Mouse (Mus musculus): ENCODE measurements around the gene Cd200r1. TPM values are rescaled to one million over a fixed set of nuclear protein-coding genes. Genes with fewer than 3 reads are reported as not detected.
"Not testable (repeated sequence)": the region's sequence is repeated elsewhere in the genome, so short reads cannot be mapped to it uniquely, and the experiment has no call there.

Cd200r1 gene
- total RNA-seq, 2 experiments from 2014 or later: 0.11 TPM; not detected in 1

DNA sequence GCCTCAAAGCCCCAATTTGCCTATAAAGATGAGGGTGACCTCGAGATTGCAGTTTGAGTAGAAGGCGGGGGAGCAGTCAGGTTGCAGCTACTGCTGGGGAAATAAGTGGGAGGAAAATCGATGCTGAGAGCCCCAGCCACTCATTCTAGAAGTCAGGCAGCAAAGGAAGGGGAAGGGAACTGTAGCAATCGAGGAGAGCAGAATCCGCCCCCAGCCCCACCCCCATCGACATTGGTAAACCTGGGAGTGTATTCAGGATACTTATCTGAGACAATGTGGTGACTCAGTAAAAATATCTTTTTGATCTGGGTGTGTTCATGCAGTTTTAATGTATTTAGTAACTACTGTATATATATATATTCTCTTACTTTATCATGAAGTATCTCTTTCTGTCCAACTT lies 7.0 kb downstream of the Cd200r1 start:
- TF ChIP-seq CTCF (IDR thresholded peaks at IDR 0.05): no peak
- Histone ChIP-seq H3K4me3 (no peak overlapping the region), H3K27ac (no peak overlapping the region)
- intact Hi-C loops (cut with DNase I): no loop called here
- no peak for DNase-seq

DNA sequence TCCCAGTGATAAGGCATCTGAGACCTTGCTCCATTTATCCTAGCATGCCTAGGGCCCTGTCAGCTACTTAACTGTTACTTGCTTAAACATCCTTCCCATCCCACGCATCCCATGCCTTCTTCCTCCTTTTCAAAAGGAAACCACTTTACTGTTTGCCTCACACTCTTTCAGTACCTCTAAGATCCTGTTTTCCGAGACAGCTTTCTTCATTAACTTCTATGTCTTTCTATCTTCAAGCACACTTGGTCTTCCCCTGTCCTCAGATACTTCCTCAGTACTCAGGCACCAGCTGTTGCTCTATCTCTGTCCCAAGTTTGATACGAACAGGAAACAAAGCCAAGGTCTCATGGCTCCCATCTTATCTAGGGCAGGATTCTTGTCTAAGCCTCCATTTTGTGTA lies 8.1 kb downstream of the Cd200r1 start:
- TF ChIP-seq CTCF (IDR thresholded peaks at IDR 0.05): no peak
- H3K27ac ChIP-seq: no peak overlapping the region
- DNase-seq: no peak
- H3K4me3 ChIP-seq: no peak overlapping the region
- intact Hi-C loops (cut with DNase I): no loop called here

DNA sequence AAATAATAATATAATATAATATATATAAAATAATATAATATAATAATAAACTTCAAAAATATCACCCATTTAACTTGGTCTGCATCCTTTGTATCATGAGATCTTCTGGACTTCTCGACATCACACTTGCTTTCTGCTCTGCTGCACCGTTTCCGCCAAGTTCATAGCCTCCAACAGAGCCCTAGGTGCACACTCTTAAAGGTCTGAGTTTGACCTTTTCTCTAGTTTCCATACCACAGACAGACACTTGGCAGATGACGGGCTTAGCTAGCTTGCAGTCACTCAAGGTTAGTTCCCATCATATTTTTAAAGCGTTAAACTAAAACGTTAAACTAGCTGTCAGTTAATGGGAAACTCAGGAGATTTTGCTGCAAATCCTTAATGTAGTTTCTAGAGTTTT lies 8.7 kb downstream of the Cd200r1 start:
- intact Hi-C loops (cut with DNase I): no loop called here
- H3K27ac ChIP-seq: no peak overlapping the region
- no peak for TF ChIP-seq CTCF (IDR thresholded peaks at IDR 0.05)
- no peak for DNase-seq
- H3K4me3 ChIP-seq: no peak overlapping the region

DNA sequence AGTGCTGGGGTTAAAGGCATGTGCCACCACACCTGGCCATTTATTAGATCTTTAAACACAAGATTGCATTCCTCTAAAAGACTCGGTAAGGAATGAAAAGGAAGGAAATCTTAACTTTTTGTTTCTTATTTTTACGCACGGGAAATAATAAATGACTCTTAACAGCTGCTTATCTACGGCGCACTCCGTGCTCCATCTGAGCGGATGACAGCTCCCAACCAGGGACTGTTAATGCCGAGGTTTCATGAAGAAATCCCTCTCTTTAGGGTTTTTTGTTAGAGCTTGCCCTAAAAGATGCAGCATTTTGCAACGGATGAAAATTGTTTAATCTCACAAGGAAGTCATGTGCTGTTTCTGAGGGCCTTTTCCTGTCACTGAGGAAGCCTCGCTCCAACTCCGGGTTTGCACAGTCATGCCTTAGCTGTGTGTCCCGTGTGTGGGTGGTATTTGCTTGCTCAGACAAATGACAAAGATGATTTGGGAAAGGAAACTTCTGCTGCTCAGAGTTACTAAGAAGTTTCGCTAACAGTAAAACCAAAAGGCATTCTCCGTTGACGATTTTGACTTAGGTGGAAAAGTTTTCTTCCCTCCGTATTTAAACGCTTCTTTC lies 13.1 kb downstream of the Cd200r1 start:
- H3K4me3 ChIP-seq: peak overlapping the region; percentile 24; the same call in 1 of the 2 replicates
- no peak for TF ChIP-seq CTCF (IDR thresholded peaks at IDR 0.05)
- intact Hi-C loops (cut with DNase I): no loop called here
- H3K27ac ChIP-seq: no peak overlapping the region
- peak; percentile 21 for DNase-seq

DNA sequence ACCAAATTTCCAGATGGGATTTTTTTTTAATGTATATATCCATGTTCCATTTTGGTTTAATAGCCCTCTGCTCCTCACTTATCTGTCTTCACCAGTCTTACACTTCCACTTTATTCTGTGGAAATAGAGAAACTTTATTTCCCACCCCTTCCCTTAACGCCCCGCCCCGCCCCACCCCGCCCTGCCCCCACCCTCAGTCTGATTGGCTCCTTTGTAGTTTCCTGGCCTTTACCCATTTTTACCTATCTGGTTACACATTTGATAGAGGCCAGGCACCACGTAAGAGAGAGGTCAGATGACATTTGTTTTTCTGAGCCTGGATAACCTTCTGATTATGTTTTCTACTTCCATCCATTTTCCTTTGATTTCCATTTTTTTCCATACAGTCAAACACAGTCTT lies 14.0 kb downstream of the Cd200r1 start:
- no peak overlapping the region for H3K4me3 ChIP-seq
- no peak for TF ChIP-seq CTCF (IDR thresholded peaks at IDR 0.05)
- H3K27ac ChIP-seq: no peak overlapping the region
- DNase-seq: no peak
- intact Hi-C loops (cut with DNase I): no loop called here

DNA sequence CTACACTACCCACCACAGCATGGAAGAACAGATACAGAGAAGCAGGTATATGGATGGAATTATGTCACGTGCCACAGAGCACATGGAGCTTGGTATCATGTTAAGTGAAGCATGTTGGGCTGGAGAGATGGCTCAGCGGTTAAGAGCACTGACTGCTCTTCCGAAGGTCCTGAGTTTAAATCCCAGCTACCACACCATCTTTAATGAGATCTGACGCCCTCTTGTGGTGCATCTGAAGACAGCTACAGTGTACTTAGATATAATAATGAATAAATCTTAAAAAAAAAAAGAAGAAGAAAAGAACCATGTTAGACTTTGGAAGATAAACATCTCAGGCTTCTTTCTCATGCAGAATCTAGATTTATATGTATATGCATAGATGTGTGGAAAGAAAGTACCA lies 15.2 kb downstream of the Cd200r1 start:
- intact Hi-C loops (cut with DNase I): no loop called here
- Histone ChIP-seq H3K4me3 (no peak overlapping the region), H3K27ac (no peak overlapping the region)
- no peak for TF ChIP-seq CTCF (IDR thresholded peaks at IDR 0.05)
- no peak for DNase-seq

DNA sequence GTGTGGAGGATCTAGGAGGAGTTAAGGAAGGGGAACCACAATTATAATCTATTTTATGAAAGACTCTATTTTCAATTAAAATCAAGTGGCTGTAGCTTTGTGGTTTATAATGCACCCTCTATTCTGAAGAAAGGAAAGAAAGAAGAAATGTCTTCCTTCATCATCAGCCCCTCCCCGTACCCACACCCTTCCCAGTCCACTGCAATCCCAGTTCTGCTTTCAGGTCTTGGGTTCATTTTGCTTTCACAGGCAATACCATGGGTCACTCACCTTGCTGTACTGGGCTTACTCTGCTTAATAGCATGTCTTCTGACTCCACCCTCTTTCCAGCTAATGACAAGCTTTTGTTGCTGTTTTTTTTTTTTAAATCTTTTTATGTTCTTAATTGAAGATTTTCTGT lies 21.4 kb downstream of the Cd200r1 start:
- no peak for DNase-seq
- no peak overlapping the region for H3K4me3 ChIP-seq
- H3K27ac ChIP-seq: no peak overlapping the region
- intact Hi-C loops (cut with DNase I): no loop called here
- TF ChIP-seq CTCF (IDR thresholded peaks at IDR 0.05): no peak

DNA sequence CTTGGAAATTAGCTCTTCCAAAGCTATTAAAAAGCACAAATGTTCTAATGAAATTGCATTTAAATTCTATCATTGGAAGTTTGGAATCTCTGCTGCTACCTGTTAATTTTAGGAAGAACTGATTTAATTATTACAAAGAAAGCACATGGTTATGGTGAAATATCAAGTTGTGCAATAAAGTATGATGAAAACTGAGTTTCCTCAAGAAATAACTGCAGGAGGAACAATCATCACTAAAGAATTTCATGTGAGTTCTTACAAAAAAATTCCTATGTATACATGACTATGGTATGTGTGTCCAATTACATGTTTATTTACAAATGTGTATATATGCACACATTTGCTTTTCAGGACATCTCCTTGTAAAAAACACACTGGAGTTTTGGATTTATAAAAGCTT lies 28.9 kb downstream of the Cd200r1 start:
- Histone ChIP-seq H3K27ac (no peak overlapping the region), H3K4me3 (no peak overlapping the region)
- intact Hi-C loops (cut with DNase I): no loop called here
- TF ChIP-seq CTCF (IDR thresholded peaks at IDR 0.05): no peak
- no peak for DNase-seq

DNA sequence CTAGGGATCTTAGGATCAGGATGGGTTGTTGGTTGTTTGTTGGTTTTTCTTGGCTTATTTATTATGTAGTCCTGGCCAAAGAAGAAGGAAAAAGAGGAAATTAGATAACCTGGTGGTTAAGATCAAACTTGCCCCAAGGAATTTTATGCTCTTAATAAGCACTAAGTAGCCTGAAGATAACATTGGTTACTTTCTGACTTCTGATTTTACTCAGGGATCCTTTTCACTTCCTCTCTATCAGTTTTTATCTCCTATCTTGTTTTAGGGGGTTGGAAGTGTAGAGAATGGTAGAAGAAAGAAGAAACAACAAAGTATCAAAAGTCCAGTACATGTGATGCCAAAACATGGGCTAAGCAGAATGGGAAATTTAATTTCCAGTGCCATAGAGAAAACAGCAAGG lies 40.4 kb downstream of the Cd200r1 start:
- H3K27ac ChIP-seq: no peak overlapping the region
- DNase-seq: no peak
- intact Hi-C loops (cut with DNase I): no loop called here
- H3K4me3 ChIP-seq: no peak overlapping the region
- no peak for TF ChIP-seq CTCF (IDR thresholded peaks at IDR 0.05)

DNA sequence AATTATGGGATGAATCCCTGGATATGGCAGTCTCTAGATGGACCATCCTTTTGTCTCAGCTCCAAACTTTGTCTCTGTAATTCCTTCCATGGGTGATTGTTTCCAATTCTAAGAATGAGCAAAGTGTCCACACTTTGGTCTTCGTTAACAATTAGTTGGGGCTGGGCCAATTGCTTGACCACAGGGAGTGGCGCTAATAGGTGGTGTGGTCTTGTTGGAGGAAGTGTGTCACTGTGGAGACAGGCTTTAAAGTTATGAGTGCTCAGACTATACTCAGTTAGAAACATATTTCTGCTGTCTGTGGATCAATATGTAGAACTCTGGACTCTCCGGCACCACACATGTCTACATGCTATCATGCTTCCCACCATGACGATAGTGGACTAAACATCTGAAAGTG lies 44.7 kb downstream of the Cd200r1 start:
- H3K4me3 ChIP-seq; intact Hi-C loops (cut with DNase I); H3K27ac ChIP-seq; DNase-seq: not testable (repeated sequence)

DNA sequence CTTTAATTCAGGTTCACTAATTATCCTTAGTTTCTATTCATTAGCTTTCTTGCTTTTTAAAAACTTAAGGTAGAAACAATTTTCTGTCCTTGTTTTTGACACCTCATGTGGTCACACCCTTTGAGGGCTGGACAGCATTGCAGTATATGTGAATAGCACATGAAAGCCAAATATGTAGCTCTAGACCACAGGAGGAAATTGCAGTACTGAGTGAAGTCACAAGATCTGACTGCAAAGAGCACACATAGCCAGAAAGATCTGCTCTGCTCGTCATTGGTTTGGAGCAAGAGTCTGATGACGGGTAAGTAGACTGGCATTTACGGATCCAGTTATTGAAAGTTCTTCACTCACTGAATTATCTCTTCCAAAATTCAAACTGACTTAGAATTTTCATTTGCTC lies 46.0 kb downstream of the Cd200r1 start, which contains the start of gene Cd200r4:
TSS of gene Cd200r4 (plus strand) at position 190 of the 400 bp plus-strand sequence.
- intact Hi-C loops (cut with DNase I): no loop called here
- Histone ChIP-seq H3K4me3 (no peak within 1 kb of the TSS), H3K27ac (no peak within 1 kb of the TSS)
- no peak for TF ChIP-seq CTCF (IDR thresholded peaks at IDR 0.05)
- DNase-seq: no peak

DNA sequence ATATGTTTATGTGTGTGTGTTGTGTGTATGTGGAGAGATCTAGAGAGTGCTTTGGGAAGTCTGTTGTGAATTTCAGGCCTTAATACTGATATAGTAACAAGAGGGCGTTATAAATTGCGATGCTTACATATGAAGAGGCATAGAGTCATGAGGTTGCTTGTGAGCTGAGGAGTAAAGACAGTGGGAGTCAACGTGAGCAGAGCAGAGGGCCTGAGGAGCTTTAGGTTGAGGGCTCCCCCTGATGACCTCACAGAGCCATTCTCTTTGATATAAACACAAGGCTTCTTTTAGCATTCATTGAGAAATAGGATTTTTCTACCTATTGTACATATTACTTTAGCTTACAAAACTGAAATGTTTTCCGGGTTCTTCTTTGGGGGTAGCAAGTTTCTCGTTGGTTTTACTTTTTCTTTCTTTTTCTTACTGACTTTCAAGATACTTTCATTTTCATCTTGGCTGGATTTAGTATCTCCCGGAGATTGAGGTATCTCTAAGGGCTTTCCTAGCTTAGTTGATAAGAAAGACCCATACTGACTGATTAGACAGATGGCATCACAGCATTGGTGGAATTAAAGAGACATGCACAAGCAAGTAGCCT lies 47.0 kb downstream of the Cd200r1 start:
- H3K4me3 ChIP-seq: no peak overlapping the region
- no peak for DNase-seq
- intact Hi-C loops (cut with DNase I): loop anchor here (2.0 kb wide), 1 partner anchor 56 kb away; no protein-coding TSS in a partner anchor
- no peak for TF ChIP-seq CTCF (IDR thresholded peaks at IDR 0.05)
- no peak overlapping the region for H3K27ac ChIP-seq

DNA sequence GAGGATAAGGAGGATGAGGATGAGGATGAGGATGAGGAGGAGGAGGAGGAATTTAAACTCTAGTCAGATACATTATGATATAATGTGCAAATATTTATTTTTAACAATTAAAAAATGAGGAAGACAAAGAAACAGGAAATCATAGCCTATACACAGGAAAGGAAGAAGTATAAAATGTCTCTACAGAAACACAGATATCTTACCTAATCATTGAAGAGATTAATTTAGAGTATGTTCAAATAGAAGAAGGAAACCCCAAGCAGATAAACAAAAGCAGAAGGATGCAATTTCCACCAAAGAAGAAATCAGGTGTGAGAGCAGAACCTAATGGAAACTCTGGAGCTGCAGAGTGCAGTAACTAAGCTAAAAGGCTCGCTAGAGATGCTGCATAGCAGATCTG lies 52.5 kb downstream of the Cd200r1 start:
- H3K4me3 ChIP-seq: no peak overlapping the region
- DNase-seq: no peak
- no peak for TF ChIP-seq CTCF (IDR thresholded peaks at IDR 0.05)
- intact Hi-C loops (cut with DNase I): no loop called here
- no peak overlapping the region for H3K27ac ChIP-seq

DNA sequence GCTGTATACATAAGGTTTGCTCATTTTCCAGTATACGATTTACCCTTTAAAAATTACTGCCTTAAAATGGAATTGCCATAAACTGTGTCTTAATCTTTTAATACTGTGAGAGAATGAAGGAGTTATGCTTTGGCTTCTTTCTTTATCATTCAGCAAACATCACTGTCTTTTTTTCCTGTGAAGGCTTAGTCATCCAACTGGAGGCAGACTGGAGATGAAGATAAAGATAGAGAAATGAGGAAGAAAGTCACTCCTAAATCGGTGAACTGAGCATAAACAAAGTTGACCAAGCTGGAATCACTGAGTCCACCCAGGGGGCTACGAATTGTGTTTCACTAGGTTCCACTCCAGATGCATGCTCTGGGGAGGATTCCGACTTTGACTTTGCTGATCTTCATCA lies 55.0 kb downstream of the Cd200r1 start:
- H3K27ac ChIP-seq: no peak overlapping the region
- DNase-seq: no peak
- TF ChIP-seq CTCF (IDR thresholded peaks at IDR 0.05): no peak
- no peak overlapping the region for H3K4me3 ChIP-seq
- intact Hi-C loops (cut with DNase I): no loop called here

Data from gastrocnemius, adult 2 months (tissue).